Mouse (Mus musculus) limb, embryonic 11.5 days (tissue): ENCODE results near the gene Fgf18. TPM values are rescaled to one million over a fixed set of nuclear protein-coding genes. Genes with fewer than 3 reads are reported as not detected.

Experiments used
- polyA plus RNA-seq: library from polyadenylated mRNA; unstranded; fragments of >200 nt; fragmentation: Nextera tagmentation; extraction: Ambion mirVana; gene quantifications from 2 replicates; pipeline ENCODE4 v1.2.1, GENCODE M21; 2014

Fgf18 gene
- polyA plus RNA-seq, 1 experiment from 2014 or later, result 16.8 TPM

Other genes starting within 250 kb of the Fgf18 start
- 1,519 and 1,530 TPM in 2 replicates for gene Npm1, start 15.8 kb upstream of the Fgf18 start, polyA plus RNA-seq
- not detected in 2 replicates for gene Tlx3, start 56.2 kb upstream of the Fgf18 start, polyA plus RNA-seq
- not detected in 2 replicates for gene Gm12117, start 129.3 kb upstream of the Fgf18 start, polyA plus RNA-seq